Mouse (Mus musculus) adrenal gland (tissue): ENCODE measurements at regions not wholly inside any gene's neighbourhood (a gene's known extent, or its start where the extent isn't known, plus 50 kb on each side); places are given as distances from the start of the nearest gene placed in this dataset.

Source experiments
- intact Hi-C: fragments of 180-260 bp; cut with DNase I; formaldehyde crosslinking; loops from one replicate; pipeline ENCODE4 v1.15.1; 2025

DNA sequence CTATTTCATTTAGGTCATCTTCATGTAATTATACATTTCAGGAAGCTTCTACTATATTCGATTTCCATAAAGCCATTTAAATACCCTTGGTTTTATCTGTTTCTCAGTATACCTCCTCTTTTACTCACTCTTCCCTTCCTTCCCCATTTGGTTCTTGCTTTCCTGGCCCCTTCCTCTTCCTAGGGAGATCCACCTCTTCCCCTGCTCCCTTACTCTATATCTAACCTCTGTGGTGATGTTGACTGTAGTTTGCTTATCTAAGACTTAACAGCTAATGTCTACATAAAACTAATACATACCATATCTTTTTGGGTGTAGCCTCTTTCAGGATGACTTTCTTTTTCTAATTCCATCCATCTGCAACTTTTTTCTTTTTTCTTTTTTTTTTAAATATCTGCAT lies 92.9 kb upstream of the Tbc1d5 start:
- intact Hi-C loops = no loop called here

DNA sequence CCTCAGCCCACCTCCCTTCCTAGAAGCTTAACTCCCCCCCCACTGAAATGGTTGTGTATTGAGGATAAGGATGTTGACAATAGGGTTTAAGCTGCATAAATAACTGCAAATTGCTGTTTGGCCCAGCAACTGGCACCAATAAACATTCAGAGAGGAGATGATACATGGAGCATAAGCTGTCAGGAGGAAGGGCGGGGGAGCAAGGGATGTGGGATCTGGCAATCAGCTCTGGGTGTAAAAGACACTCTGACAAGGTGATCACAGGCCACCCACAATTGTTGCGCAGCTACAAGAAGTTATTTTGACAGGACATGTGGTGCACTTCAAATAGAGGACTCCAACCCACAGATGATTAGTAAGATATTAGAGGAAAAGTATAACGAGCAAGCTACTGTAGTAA lies 83.8 kb upstream of the Tbc1d5 start:
- intact Hi-C loops = no loop called here

DNA sequence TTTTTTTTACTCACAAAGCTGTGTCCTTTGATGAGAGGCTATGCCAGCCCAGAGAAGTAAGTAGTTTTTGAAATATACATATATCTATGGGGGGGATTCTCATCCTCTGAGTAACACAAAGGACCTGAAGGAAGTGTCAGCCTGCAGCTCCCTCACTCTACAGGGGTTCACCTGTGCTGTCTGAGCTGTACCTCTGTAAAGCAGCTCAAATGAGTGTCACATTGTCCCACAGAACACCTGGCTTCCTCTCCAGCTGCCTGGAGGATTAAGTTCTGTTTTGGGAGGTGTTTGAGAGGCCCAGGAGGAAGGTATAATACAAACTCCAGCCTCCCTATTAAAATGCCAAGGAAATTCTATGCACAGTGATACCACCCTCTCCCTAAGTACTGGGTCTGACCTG lies 83.3 kb upstream of the Tbc1d5 start:
- intact Hi-C loops = no loop called here

DNA sequence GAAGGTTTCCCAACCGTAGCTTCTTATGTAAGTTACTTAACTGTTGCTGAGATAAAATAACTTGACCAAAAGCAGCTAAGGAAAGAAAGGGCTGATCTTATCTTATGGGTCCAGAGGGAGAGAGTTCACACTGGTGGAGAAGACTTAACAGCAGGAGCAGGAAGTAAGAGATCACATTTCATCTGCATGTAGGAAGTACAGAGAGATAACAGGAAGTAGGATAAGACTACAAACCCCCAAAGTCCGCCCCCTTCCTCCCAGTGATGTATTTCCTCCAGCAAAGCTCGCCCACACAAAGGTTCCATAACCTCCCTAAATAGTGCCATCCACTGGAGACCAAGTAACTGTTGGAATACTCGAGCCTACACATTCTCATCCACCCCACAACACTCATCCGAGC lies 79.2 kb upstream of the Tbc1d5 start:
- intact Hi-C loops = no loop called here

DNA sequence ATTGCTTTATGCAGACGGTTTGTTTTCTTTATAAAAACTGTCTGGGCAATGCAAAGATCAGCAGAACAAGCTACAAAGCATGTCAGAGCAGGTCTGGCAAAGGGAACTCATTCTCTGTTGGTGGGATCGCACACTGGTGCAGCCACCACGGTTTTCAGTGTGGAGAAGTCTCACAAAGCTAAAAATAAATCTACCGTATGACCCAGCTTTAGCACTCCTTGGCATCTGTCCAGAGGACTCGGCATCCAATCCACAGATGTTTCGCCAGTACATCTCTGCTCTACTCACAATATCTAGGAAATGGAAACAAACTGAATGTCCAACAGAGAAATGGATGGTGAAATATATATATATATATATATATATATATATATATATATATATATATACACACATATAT lies 69.4 kb upstream of the Tbc1d5 start:
- intact Hi-C loops = no loop called here

DNA sequence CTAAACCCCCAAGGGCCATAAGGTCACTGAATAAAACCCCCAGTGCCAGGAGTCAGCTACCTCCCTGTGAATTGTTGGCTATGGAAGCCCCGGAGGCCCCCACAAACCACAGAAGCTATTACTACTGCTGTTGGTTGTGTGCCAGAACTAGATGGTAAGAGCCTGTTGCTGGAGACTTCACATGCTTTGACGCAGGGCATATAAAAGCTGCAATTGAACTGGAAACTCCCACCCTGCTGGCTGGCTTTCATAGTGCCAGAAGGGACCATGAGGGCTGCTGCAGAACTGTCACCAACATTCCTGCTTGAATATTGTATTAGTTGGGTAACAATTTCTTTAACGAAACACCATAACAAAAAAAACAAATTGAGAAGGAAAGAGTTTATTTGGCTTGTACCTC lies 66.9 kb upstream of the Tbc1d5 start:
- intact Hi-C loops = no loop called here

DNA sequence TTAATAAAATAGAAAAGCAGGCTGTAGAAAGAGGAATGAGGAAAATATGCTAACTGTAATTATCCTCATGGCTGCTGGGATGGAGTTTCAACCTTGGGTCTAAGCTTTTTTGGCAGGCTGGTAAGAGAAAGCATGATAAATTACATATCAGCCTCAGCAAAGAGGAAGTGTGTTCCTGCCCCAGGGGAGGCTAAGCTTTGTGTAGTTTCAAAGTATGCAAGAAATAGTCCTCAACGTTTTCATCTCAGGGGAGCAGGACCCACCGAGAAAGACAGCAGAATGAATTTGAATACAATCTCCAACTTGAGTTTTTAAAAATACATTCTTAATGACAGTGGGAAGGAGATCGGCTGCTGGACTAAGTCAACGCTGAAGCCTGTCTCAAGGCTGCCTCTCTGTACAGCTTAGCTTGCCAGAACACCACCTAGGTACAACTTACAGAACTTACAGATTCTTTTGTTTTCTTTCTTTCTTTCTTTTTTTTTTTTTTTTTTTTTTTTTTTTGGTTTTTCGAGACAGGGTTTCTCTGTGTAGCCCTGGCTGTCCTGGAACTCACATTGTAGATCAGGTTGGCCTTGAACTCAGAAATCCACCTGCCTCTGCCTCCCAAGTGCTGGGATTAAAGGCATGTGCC lies 61.3 kb upstream of the Tbc1d5 start:
- intact Hi-C loops = no loop called here

DNA sequence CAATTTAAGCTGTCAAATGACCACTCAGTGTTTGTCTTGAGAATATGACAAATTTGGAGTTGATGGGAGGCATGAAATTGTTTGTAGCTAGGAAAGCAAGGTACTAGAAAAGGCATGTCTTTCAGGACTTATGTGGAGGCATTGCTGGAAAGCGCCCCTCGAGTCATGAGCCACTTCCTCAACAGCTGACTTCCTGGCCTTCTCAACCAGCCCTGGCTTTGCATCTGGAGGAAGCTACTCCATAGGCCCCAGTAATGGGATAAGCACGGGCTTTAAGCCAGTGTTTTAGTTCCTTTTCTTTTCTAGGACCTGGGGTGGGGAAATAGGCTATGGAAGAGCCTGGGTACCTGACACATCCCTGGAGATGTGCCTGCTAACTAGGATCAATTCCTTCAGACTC lies 60.3 kb upstream of the Tbc1d5 start:
- intact Hi-C loops = no loop called here
